Mouse (Mus musculus) liver, adult 2 months (tissue): ENCODE data around the gene Gap43.

ENCODE experiments used
- CTCF ChIP-seq: fragments of 200-500 bp; IDR thresholded peaks from 2 replicates; pipeline ENCODE4 v1.5.1; 2011; ENCODE audit warnings: low read depth, low read length, control low read depth
- POLR2A ChIP-seq: fragments of 200-500 bp; IDR thresholded peaks from 2 replicates; pipeline ENCODE4 v1.6.1; 2011; ENCODE audit warnings: low read length, control low read depth; ENCODE audit not compliant: insufficient read depth; ENCODE audit errors: extremely low read depth

GRCm38 (mm10) chr16:42265185-42265584 is 75.3 kb downstream of the Gap43 start:
- TF ChIP-seq CTCF, result no peak
- no peak for TF ChIP-seq POLR2A
